20 mouse cellular contexts compared by ENCODE assay signal in the genomic region with DNA sequence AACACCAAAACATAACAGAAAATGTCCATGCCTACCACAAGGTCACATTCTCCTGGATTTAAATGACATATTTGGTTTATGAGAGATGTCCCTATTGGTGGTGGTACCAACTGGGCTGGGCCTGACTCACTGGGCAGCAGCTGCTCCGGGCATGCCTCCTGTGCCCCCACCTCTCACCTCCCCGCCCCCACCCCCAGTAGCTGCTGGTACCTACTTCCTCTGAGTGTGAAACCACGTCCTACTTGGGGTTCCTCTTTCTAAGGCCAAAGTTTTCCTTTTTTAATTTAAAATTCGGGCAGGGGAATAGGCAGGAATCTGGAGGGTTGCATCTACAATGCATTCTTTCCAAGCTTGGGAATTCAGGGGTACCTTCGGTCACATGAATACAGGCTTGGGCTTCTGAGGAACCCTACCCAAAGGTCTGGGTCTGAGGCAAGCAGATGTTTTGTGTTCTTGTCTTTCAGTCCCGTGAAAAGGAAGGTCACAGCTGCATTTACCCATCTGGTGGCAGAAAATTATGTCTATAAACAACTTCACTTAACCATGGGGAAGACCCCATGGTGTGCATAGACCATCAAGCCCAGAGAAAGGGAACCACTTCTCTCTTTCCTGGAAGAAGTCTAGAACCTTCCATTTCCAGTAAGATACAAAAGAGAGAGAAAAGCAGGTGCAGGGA. TPM values are rescaled to one million over a fixed set of nuclear protein-coding genes. Genes with fewer than 3 reads are reported as not detected.
A peak's percentile ranks its signal among the peaks of the same experiment; 100 is the strongest.
DNase-seq lines count a peak whose midpoint lies in the region; ATAC-seq and TF ChIP-seq lines count a peak whose summit lies in the region.
"Had no signal": no experiment of that assay in that cellular context is flagged by ENCODE, and none has a peak within 500 bp of the region (broad histone marks: within the 10 kb centered on the region; RNA-seq: fewer than 3 reads in every experiment).

No protein-coding gene starts in this region.

- 31% methylated on average over 6 of the region's 6 CpGs for WGBS in liver, postnatal 0 days (ENCODE audit: insufficient replicate concordance)
- WGBS in liver, embryonic 11.5 days, result 61% methylated on average over 6 of the region's 6 CpGs

- H3K9ac ChIP-seq in liver, postnatal 0 days (replicated peaks), result no peak overlapping the region
- no peak overlapping the region for H3K9ac ChIP-seq in liver, embryonic 11.5 days (ENCODE audit: low read depth, low read length)
- H3K9ac ChIP-seq: forebrain, postnatal 0 days; heart, embryonic 15.5 days; hindbrain, embryonic 15.5 days; limb, embryonic 15.5 days; lung, embryonic 15.5 days; midbrain, embryonic 13.5 days had no signal

- H3K4me1 ChIP-seq in liver, postnatal 0 days (ENCODE audit: insufficient read depth), result peaks cover 11% of the 10 kb centered on the region
- peaks cover 19% of the 10 kb centered on the region for H3K4me1 ChIP-seq in liver, embryonic 11.5 days (replicated peaks; ENCODE audit: control insufficient read depth, insufficient read depth, low read length)
- H3K4me1 ChIP-seq: hindbrain, embryonic 15.5 days; limb, embryonic 15.5 days; lung, embryonic 15.5 days; midbrain, embryonic 13.5 days had no signal

- H3K79me2 ChIP-seq in C2C12 (ENCODE audit: control insufficient read depth, insufficient read depth) (no peaks in the 10 kb centered on the region), myocyte (ENCODE audit: control insufficient read depth, insufficient read depth) (no peaks in the 10 kb centered on the region)

- H3K79me3 ChIP-seq in C2C12 (ENCODE audit: low read depth), result no peaks in the 10 kb centered on the region

- no peaks in the 10 kb centered on the region for H3K27me3 ChIP-seq in liver, postnatal 0 days (ENCODE audit: insufficient read depth, low read length)
- no peaks in the 10 kb centered on the region for H3K27me3 ChIP-seq in liver, embryonic 11.5 days (replicated peaks; ENCODE audit: control insufficient read depth, insufficient read depth, low read length)
- peaks cover 3% of the 10 kb centered on the region for H3K27me3 ChIP-seq in C2C12 (ENCODE audit: control insufficient read depth, insufficient read depth, insufficient read length)
- no peaks in the 10 kb centered on the region for H3K27me3 ChIP-seq in myocyte (ENCODE audit: control insufficient read depth, insufficient read depth, insufficient read length)
- H3K27me3 ChIP-seq: heart, embryonic 15.5 days; hindbrain, embryonic 15.5 days; limb, embryonic 15.5 days; lung, embryonic 15.5 days; midbrain, embryonic 13.5 days had no signal

- no peak for DNase-seq in liver, postnatal 0 days
- no peak for DNase-seq in liver, embryonic 11.5 days (ENCODE audit: low spot score)
- DNase-seq in ovary, postnatal 14 days (ENCODE audit: low spot score), result no peak
- DNase-seq in cerebellum, postnatal 14 days, result no peak
- DNase-seq in lung, postnatal 14 days, result no peak
- DNase-seq: adrenal gland, postnatal 14 days; cerebellum, postnatal 25 days; forebrain, postnatal 0 days; gastrocnemius, adult 2 months; heart, adult 18-20 months; kidney, adult 18-20 months; kidney, postnatal 25 days had no signal

- TF ChIP-seq CTCF in liver, postnatal 0 days (IDR thresholded peaks at IDR 0.05; ENCODE audit: low read depth), result no peak
- TF ChIP-seq CTCF in C2C12 (IDR thresholded peaks at IDR 0.05; ENCODE audit: control insufficient read depth, insufficient read depth, insufficient read length), result no peak

- peak overlapping the region; percentile 72 for H3K27ac ChIP-seq in liver, postnatal 0 days (ENCODE audit: low read depth)
- no peak overlapping the region for H3K27ac ChIP-seq in liver, embryonic 11.5 days (ENCODE audit: low read depth, low read length)
- H3K27ac ChIP-seq: gastrocnemius, adult 2 months; heart, embryonic 15.5 days; hindbrain, embryonic 15.5 days; limb, embryonic 15.5 days; lung, embryonic 15.5 days; midbrain, embryonic 13.5 days had no signal

- H3ac ChIP-seq in C2C12 (ENCODE audit: control insufficient read depth, insufficient read length, low read depth) (no peak overlapping the region), myocyte (ENCODE audit: control insufficient read depth, insufficient read length) (no peak overlapping the region)

- TF ChIP-seq POLR2A in myocyte (IDR thresholded peaks at IDR 0.05; ENCODE audit: insufficient read length, low read depth), result no peak

- no peak overlapping the region for H3K4me2 ChIP-seq in liver, postnatal 0 days (ENCODE audit: low read depth, low read length)
- H3K4me2 ChIP-seq in liver, embryonic 11.5 days, result no peak overlapping the region
- H3K4me2 ChIP-seq in myocyte (ENCODE audit: low read depth), result no peak overlapping the region
- H3K4me2 ChIP-seq: heart, embryonic 15.5 days; hindbrain, embryonic 15.5 days; limb, embryonic 15.5 days; lung, embryonic 15.5 days; midbrain, embryonic 13.5 days had no signal

- no peak for TF ChIP-seq EP300 in liver, postnatal 0 days (IDR thresholded peaks at IDR 0.05; ENCODE audit: low read depth)

- H3K9me3 ChIP-seq in liver, postnatal 0 days (ENCODE audit: low read length), result no peaks in the 10 kb centered on the region
- H3K9me3 ChIP-seq in liver, embryonic 11.5 days (ENCODE audit: control insufficient read depth, low read length), result no peaks in the 10 kb centered on the region
- H3K9me3 ChIP-seq: heart, embryonic 15.5 days; hindbrain, embryonic 15.5 days; limb, embryonic 15.5 days; lung, embryonic 15.5 days; midbrain, embryonic 13.5 days had no signal

- H3K36me3 ChIP-seq in liver, postnatal 0 days (replicated peaks; ENCODE audit: insufficient read depth, low read length), result no peaks in the 10 kb centered on the region
- H3K36me3 ChIP-seq in liver, embryonic 11.5 days (ENCODE audit: control insufficient read depth, insufficient read depth, low read length), result no peaks in the 10 kb centered on the region
- no peaks in the 10 kb centered on the region for H3K36me3 ChIP-seq in C2C12 (ENCODE audit: control insufficient read depth, insufficient read depth)
- no peaks in the 10 kb centered on the region for H3K36me3 ChIP-seq in myocyte (ENCODE audit: control insufficient read depth, insufficient read depth)
- H3K36me3 ChIP-seq: heart, embryonic 15.5 days; limb, embryonic 15.5 days; lung, embryonic 15.5 days had no signal

- ATAC-seq in liver, postnatal 0 days, result peak; percentile 66; the same call in 1 of the 2 replicates
- ATAC-seq in liver, embryonic 11.5 days (replicated peaks; ENCODE audit: low FRiP score), result no peak
- peak; percentile 29; the same call in 1 of the 2 replicates for ATAC-seq in common myeloid progenitor, adult 5-6 weeks (replicated peaks; ENCODE audit: low read depth, poor library complexity, severe bottlenecking)
- ATAC-seq: forebrain, postnatal 0 days; midbrain, embryonic 13.5 days had no signal

- no peak overlapping the region for H3K4me3 ChIP-seq in liver, postnatal 0 days (ENCODE audit: low read depth, low read length)
- H3K4me3 ChIP-seq in liver, embryonic 11.5 days (ENCODE audit: low read depth, low read length), result no peak overlapping the region
- H3K4me3 ChIP-seq in C2C12 (ENCODE audit: insufficient read depth, poor library complexity, severe bottlenecking), result no peak overlapping the region
- no peak overlapping the region for H3K4me3 ChIP-seq in myocyte
- H3K4me3 ChIP-seq: gastrocnemius, adult 2 months; heart, embryonic 15.5 days; hindbrain, embryonic 15.5 days; limb, embryonic 15.5 days; lung, embryonic 15.5 days; midbrain, embryonic 13.5 days had no signal

TF ChIP-seq in C2C12, 6 proteins besides CTCF, POLR2A, EP300 and RAD21:
- TF ChIP-seq FOSL1 (IDR thresholded peaks at IDR 0.05; ENCODE audit: insufficient read depth, low read length, poor library complexity, severe bottlenecking) (no peak), MYOD1 (IDR thresholded peaks at IDR 0.05; ENCODE audit: control insufficient read depth, insufficient read length, low read depth) (peak; percentile 50)

TF ChIP-seq in myocyte, 11 proteins besides CTCF, POLR2A, EP300 and RAD21:
- TF ChIP-seq REST (IDR thresholded peaks at IDR 0.05; ENCODE audit: insufficient read depth, insufficient read length), result no peak
- TF ChIP-seq TCF3 (IDR thresholded peaks at IDR 0.05; ENCODE audit: insufficient read length, low read depth), result peak; percentile 41
- TF ChIP-seq MYOG (IDR thresholded peaks at IDR 0.05; ENCODE audit: control insufficient read depth in 1 of 3, insufficient read depth in 1 of 3, insufficient read length in 2 of 3, low read depth in 2 of 3), result peak in 2 of 3 experiments; percentile 58 to 80
- no peak for TF ChIP-seq USF1 (IDR thresholded peaks at IDR 0.05; ENCODE audit: low read depth)
- TF ChIP-seq TCF12 (IDR thresholded peaks at IDR 0.05; ENCODE audit: insufficient read depth, poor library complexity, severe bottlenecking), result no peak
- TF ChIP-seq SRF (IDR thresholded peaks at IDR 0.05; ENCODE audit: control insufficient read depth, insufficient read length, low read depth), result no peak
- no peak for TF ChIP-seq CEBPB (IDR thresholded peaks at IDR 0.05; ENCODE audit: insufficient read depth, poor library complexity, severe bottlenecking)
- TF ChIP-seq MAX (IDR thresholded peaks at IDR 0.05; ENCODE audit: low read depth), result no peak
- TF ChIP-seq MYOD1 (IDR thresholded peaks at IDR 0.05; ENCODE audit: control insufficient read depth in 1 of 3, insufficient read length in 2 of 3, low read depth in 2 of 3), result peak in 2 of 3 experiments; percentile 41 to 89
- TF ChIP-seq POLR2AphosphoS2 (IDR thresholded peaks at IDR 0.05; ENCODE audit: insufficient read length, low read depth), result no peak
- no peak for TF ChIP-seq E2F4 (IDR thresholded peaks at IDR 0.05; ENCODE audit: insufficient read depth)

RNA-seq across cellular contexts. Expression of gene Pik3cd, which starts 37.2 kb away (rescaled TPM):
- 4.9 and 7.8 TPM in 2 replicates for polyA plus RNA-seq in liver, postnatal 0 days (2015; fragmentation: Nextera tagmentation; extraction: Ambion mirVana)
- 12.6 and 12.9 TPM in 2 replicates for polyA plus RNA-seq in liver, embryonic 11.5 days (2014; fragmentation: Nextera tagmentation; extraction: Ambion mirVana)
- polyA plus RNA-seq in C2C12 (2012; fragmentation: generic; extraction: Trizol), result 1.5 TPM
- 37.2 and 44.6 TPM in 2 replicates for total RNA-seq in common myeloid progenitor, adult 5-6 weeks (2017)
- 1.4 TPM for polyA plus RNA-seq in myocyte (2012; fragmentation: generic; extraction: Trizol)
